Mouse (Mus musculus) naive thymus-derived CD4-positive, alpha-beta T cell, adult 2 months (primary cell): ENCODE results near the gene Itch.
"Not testable (repeated sequence)": the region's sequence is repeated elsewhere in the genome, so short reads cannot be mapped to it uniquely, and the experiment has no call there.

Experiments used
- DNase-seq: peaks from one replicate; pipeline ENCODE4 v3.0.0-alpha.2; 2011; ENCODE audit warnings: low read depth

Itch gene

GRCm38 (mm10) chr2:155133011-155133976 lies at the start of gene Itch:
Gene Itch, plus strand, starts transcription at chr2:155133509.
- peak; percentile 95 for DNase-seq

GRCm38 (mm10) chr2:155084546-155084945 lies 48.8 kb upstream of the Itch start:
- DNase-seq: no peak

- DNase-seq: no peak
These were observed 47.0 kb upstream of the Itch start for GRCm38 (mm10) chr2:155086328-155086727.

- no peak for DNase-seq
These were observed 45.0 kb upstream of the Itch start for GRCm38 (mm10) chr2:155088264-155088663.

GRCm38 (mm10) chr2:155090909-155091742 lies 42.2 kb upstream of the Itch start:
- no peak for DNase-seq

- no peak for DNase-seq
These were observed 41.6 kb upstream of the Itch start for GRCm38 (mm10) chr2:155091743-155092075.

- no peak for DNase-seq
These were observed 39.9 kb upstream of the Itch start for GRCm38 (mm10) chr2:155093418-155093817.

GRCm38 (mm10) chr2:155098720-155099380 lies 34.5 kb upstream of the Itch start:
- peak; percentile 22 for DNase-seq

- no peak for DNase-seq
These were observed 33.9 kb upstream of the Itch start for GRCm38 (mm10) chr2:155099421-155099820.

- DNase-seq: no peak
These were observed 33.1 kb upstream of the Itch start for GRCm38 (mm10) chr2:155099994-155100795.

- no peak for DNase-seq
These were observed 32.5 kb upstream of the Itch start for GRCm38 (mm10) chr2:155100796-155101259.

- no peak for DNase-seq
These were observed 31.5 kb upstream of the Itch start for GRCm38 (mm10) chr2:155101761-155102181.

- no peak for DNase-seq
These were observed 29.7 kb upstream of the Itch start for GRCm38 (mm10) chr2:155103607-155104006.

GRCm38 (mm10) chr2:155107276-155107675 lies 26.0 kb upstream of the Itch start:
- not testable (repeated sequence) for DNase-seq

- DNase-seq: no peak
These were observed 18.0 kb upstream of the Itch start for GRCm38 (mm10) chr2:155115216-155115830.

- peak; percentile 50 for DNase-seq
These were observed 910 bp downstream of the Itch start for GRCm38 (mm10) chr2:155133977-155134860.

- peak; percentile 33 for DNase-seq
These were observed 1.8 kb downstream of the Itch start for GRCm38 (mm10) chr2:155135092-155135491.

- DNase-seq: peak; percentile 20
These were observed 2.2 kb downstream of the Itch start for GRCm38 (mm10) chr2:155135534-155135933.

GRCm38 (mm10) chr2:155140986-155141385 lies 7.7 kb downstream of the Itch start:
- no peak for DNase-seq
